Mouse (Mus musculus) cortical plate, adult 2 months (tissue): ENCODE data around the gene Mertk. TPM values are rescaled to one million over a fixed set of nuclear protein-coding genes. Genes with fewer than 3 reads are reported as not detected.

Source experiments
- H3K27ac ChIP-seq: fragments of 200-500 bp; 2 replicates; pipeline ENCODE4 v1.5.1; 2012; ENCODE audit warnings: low read length, control low read depth, inconsistent platforms; ENCODE audit not compliant: insufficient read depth
- H3K4me1 ChIP-seq: fragments of 200-500 bp; 2 replicates; pipeline ENCODE4 v1.6.1; 2011; ENCODE audit warnings: low read length; ENCODE audit not compliant: control insufficient read depth, insufficient read depth
- H3K4me3 ChIP-seq: fragments of 200-500 bp; 2 replicates; pipeline ENCODE4 v1.5.1; 2011; ENCODE audit warnings: mild to moderate bottlenecking, low read length, control low read depth; ENCODE audit not compliant: insufficient read depth
- CTCF ChIP-seq: fragments of 200-500 bp; IDR thresholded peaks from 2 replicates; pipeline ENCODE4 v1.5.1; 2011; ENCODE audit warnings: mild to moderate bottlenecking, control low read depth, low read length; ENCODE audit not compliant: insufficient read depth; ENCODE audit errors: extremely low read depth
- POLR2A ChIP-seq: fragments of 200-500 bp; IDR thresholded peaks from 2 replicates; pipeline ENCODE4 v1.6.1; 2011; ENCODE audit warnings: mild to moderate bottlenecking, low read length, control low read depth; ENCODE audit not compliant: insufficient read depth; ENCODE audit errors: extremely low read depth
- polyA plus RNA-seq: library from polyadenylated mRNA; depleted of rRNA; stranded (reverse); fragments of >200 nt; gene quantifications from 2 replicates; pipeline ENCODE4 v1.2.3, GENCODE M21; 2012

Mertk gene
- polyA plus RNA-seq, 1 experiment, result 17.9 TPM

GRCm38 (mm10) chr2:128735089-128735488 lies 36.3 kb downstream of the Mertk start:
- Histone ChIP-seq H3K4me1 (no peaks in the 10 kb centered on the region), H3K4me3 (no peak overlapping the region), H3K27ac (no peak overlapping the region)
- no peak for TF ChIP-seq CTCF
- TF ChIP-seq POLR2A, result no peak

DNA sequence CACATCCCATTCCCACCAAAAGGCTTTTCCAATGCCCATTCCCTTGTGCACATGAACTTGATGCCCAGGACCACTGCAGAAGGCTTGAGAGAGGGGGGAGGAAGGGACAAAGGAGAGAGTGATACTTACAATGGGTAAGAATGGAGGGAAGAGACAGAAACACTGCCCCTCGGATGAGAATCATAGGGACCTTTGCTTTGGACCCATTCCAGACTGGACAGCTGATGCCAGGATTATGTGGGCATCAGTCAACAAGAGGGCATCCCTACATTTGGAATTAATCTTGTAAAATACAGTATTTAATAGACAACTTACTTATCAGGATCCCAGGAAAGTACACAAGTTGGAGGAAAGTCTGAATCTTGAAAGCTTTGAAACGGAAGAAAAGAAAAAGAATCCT lies 38.3 kb downstream of the Mertk start:
- Histone ChIP-seq H3K4me1 (no peaks in the 10 kb centered on the region), H3K27ac (no peak overlapping the region), H3K4me3 (no peak overlapping the region)
- TF ChIP-seq CTCF, result no peak
- TF ChIP-seq POLR2A, result no peak

- no peak for TF ChIP-seq CTCF
- TF ChIP-seq POLR2A, result no peak
- Histone ChIP-seq H3K4me1 (no peaks in the 10 kb centered on the region), H3K4me3 (no peak overlapping the region), H3K27ac (peak overlapping the region; percentile 9; the same call in 1 of the 2 replicates)
These were observed 39.0 kb downstream of the Mertk start for GRCm38 (mm10) chr2:128737796-128738195.

GRCm38 (mm10) chr2:128738725-128739258 lies 40.0 kb downstream of the Mertk start:
- H3K27ac ChIP-seq, result no peak overlapping the region
- TF ChIP-seq POLR2A, result no peak
- no peak for TF ChIP-seq CTCF
- no peaks in the 10 kb centered on the region for H3K4me1 ChIP-seq
- no peak overlapping the region for H3K4me3 ChIP-seq

DNA sequence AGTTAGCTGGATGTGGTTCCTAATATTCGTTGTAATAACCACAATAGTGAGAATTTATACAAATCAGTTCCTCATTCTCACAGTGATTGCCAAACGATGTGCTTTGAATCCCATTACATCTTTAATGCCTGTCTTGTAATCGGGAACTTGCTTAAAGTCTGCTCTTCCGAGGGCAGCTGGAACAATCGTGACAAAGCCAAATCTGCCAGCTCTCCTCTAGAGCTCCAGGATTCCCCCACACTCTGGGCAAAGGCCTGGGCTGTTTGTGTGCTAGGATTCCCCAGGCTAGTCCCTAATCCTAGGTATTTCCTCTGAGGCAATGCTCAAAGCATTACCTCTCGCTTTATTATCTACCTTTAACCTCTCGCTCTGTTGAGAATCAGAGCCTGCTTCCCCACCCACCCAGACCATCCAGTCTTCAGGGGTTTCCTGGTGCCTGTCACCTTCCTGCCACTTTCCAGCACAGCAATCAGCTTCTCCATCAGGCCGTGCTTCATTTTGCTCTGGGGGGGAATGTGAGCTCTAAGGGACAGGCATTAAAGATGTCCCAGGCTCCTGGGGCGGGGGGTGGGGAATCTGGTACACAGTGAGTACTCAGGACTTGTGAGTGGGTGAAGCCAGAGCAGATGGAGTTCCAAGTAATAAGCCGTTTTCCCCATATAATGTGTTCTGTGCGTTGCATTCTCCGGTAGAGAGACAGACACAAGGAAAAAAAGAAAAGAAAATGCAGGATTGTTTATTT lies 47.3 kb downstream of the Mertk start:
- Histone ChIP-seq H3K4me1 (peaks cover 6% of the 10 kb centered on the region; the same call in 1 of the 2 replicates), H3K27ac (peak overlapping the region; percentile 97), H3K4me3 (no peak overlapping the region)
- TF ChIP-seq POLR2A (no peak), CTCF (no peak)

- Histone ChIP-seq H3K27ac (peak overlapping the region; percentile 97), H3K4me1 (peaks cover 6% of the 10 kb centered on the region; the same call in 1 of the 2 replicates), H3K4me3 (no peak overlapping the region)
- TF ChIP-seq CTCF, result no peak
- TF ChIP-seq POLR2A, result no peak
These were observed 47.9 kb downstream of the Mertk start for GRCm38 (mm10) chr2:128746621-128747151.

DNA sequence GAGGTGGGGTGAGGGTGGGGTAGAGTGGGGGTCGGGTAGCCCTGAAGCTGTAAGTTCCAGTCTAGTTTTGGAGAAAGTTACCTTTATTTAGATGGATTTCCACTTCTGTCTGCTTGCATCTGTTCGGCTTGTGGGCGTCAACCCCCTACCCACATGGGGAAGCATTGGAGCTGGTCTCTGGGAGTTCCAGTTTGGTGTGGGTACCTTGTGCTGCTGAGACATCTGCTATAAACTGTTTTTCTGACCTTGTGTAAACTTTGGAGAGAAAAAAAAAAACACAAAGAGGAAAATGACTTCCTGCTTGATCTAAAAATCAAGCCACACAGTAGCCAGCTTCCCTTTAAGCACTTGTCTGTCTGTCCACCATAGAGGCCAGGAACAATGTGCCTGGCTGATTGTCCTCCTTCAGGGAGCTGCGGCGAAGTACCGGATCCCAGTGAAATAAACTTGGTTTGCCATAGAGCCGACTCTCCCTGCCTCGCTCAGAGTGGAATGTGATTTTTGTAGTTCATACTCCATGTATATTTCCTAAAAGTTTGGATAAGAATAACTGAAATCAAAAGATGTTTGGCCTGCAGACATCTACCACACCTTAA lies 48.8 kb downstream of the Mertk start:
- Histone ChIP-seq H3K27ac (no peak overlapping the region), H3K4me3 (no peak overlapping the region)

DNA sequence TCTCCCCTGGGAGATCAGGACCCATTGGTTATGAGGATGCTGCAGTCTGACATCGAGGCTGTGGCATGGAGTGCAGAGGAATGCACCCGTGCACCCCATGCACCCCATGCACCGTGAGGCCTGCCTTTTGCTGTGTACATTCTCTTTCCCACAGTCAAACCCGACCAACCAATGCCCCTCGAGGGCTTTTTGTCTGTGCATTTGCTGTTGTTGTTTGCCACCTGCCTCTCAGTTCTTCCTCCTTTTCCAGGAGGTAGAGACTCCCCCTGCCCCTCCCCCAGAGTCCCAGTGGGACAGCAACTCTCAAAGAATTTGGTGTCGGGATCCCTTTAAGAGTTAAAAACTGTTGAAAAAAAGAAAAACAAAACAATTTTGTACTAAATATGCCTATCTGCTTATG lies 49.4 kb downstream of the Mertk start:
- Histone ChIP-seq H3K4me3 (no peak overlapping the region), H3K4me1 (peaks cover 6% of the 10 kb centered on the region; the same call in 1 of the 2 replicates), H3K27ac (no peak overlapping the region)
- no peak for TF ChIP-seq CTCF
- no peak for TF ChIP-seq POLR2A

More for the DNA sequence above, 48.8 kb downstream of the Mertk start:
- TF ChIP-seq POLR2A (no peak), CTCF (no peak)
- H3K4me1 ChIP-seq, result peaks cover 6% of the 10 kb centered on the region; the same call in 1 of the 2 replicates

DNA sequence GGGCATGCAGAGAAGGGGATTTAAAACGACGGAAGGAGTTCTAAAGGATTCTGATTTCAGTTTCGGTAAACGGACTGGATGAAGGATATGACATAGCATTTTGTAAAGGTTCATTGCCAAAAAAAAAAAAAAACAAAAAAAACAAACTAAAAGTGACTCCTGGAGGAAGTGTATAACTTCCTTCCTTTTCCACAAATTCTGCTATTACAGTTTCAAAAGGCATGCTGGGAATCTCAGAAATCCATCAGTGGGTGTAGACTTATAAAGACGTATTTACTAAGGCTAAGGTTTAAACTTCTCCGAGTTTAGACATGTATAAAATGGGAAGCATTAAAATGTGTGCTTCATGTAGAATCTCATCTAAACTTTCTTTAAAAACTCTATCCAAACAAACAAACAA lies 52.3 kb downstream of the Mertk start:
- TF ChIP-seq POLR2A (no peak), CTCF (no peak)
- Histone ChIP-seq H3K4me3 (no peak overlapping the region), H3K27ac (no peak overlapping the region), H3K4me1 (peaks cover 3% of the 10 kb centered on the region; the same call in 1 of the 2 replicates)
